Mouse (Mus musculus): Measurements from ENCODE around the gene Ccnc. TPM values are rescaled to one million over a fixed set of nuclear protein-coding genes. Genes with fewer than 3 reads are reported as not detected.

Ccnc gene
- polyA plus RNA-seq, 1 experiment from 2014 or later: 25.7 TPM

- H3K27me3 ChIP-seq (replicated peaks): peaks cover 99% of the 10 kb centered on the region
- WGBS: 3% methylated on average over 51 of the region's 51 CpGs
- peak overlapping the region; percentile 59 for H3K4me3 ChIP-seq
- H3K9ac ChIP-seq: peak overlapping the region; percentile 74
- ATAC-seq (ENCODE audit: extremely low read depth, insufficient number of reproducible peaks, low FRiP score, low TSS enrichment): no peak
- H3K9me3 ChIP-seq: no peaks in the 10 kb centered on the region
- H3K36me3 ChIP-seq: no peaks in the 10 kb centered on the region
- no peak overlapping the region for H3K27ac ChIP-seq (replicated peaks)
- peak overlapping the region; percentile 90 for H3K4me2 ChIP-seq
- H3K4me1 ChIP-seq: peaks cover 14% of the 10 kb centered on the region
These were observed 39.5 kb upstream of the Ccnc start for GRCm38 (mm10) chr4:21687783-21688702.

- Histone ChIP-seq H3K27ac (replicated peaks) (no peak overlapping the region), H3K4me1 (peaks cover 14% of the 10 kb centered on the region), H3K4me2 (peak overlapping the region; percentile 90), H3K27me3 (replicated peaks) (peaks cover 99% of the 10 kb centered on the region), H3K4me3 (peak overlapping the region; percentile 59), H3K36me3 (no peaks in the 10 kb centered on the region), H3K9ac (peak overlapping the region; percentile 74), H3K9me3 (no peaks in the 10 kb centered on the region)
- under 1% methylated on average over 55 of the region's 64 CpGs for WGBS
- no peak for ATAC-seq (ENCODE audit: extremely low read depth, insufficient number of reproducible peaks, low FRiP score, low TSS enrichment)
These were observed 38.7 kb upstream of the Ccnc start for GRCm38 (mm10) chr4:21688703-21689200.

DNA sequence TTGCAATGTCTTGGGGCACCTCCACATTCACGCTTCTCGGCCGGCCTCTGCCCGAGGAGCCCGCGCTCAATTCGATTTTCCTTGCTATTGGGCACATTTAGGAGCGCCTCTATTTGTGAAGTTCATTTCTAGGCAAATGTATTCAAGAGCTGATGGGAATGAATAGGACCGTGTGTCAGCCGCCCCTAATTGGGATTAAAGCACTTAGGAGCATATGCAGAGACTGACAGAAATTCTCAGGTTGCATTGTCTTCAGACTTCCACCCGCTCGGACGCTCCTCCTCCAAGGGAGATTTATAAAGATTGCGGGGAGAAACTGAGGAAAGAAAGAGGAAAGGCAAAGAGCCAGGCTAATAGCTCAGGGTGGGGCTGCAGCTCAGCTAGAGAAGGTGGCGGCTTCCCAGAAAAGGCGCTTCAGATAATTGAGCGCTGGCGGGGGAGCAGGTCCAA lies 38.0 kb upstream of the Ccnc start:
- H3K4me3 ChIP-seq: peak overlapping the region; percentile 59
- 1% methylated on average over 18 of the region's 18 CpGs for WGBS
- H3K4me1 ChIP-seq: peaks cover 14% of the 10 kb centered on the region
- no peak overlapping the region for H3K27ac ChIP-seq (replicated peaks)
- H3K27me3 ChIP-seq (replicated peaks): peaks cover 96% of the 10 kb centered on the region
- no peaks in the 10 kb centered on the region for H3K9me3 ChIP-seq
- H3K9ac ChIP-seq: no peak overlapping the region
- H3K36me3 ChIP-seq: no peaks in the 10 kb centered on the region
- peak overlapping the region; percentile 90 for H3K4me2 ChIP-seq
- no peak for ATAC-seq (ENCODE audit: extremely low read depth, insufficient number of reproducible peaks, low FRiP score, low TSS enrichment)

GRCm38 (mm10) chr4:21690221-21690620 lies 37.3 kb upstream of the Ccnc start:
- no peak overlapping the region for H3K9ac ChIP-seq
- peaks cover 14% of the 10 kb centered on the region for H3K4me1 ChIP-seq
- H3K27me3 ChIP-seq (replicated peaks): peaks cover 96% of the 10 kb centered on the region
- no peak overlapping the region for H3K27ac ChIP-seq (replicated peaks)
- no peak overlapping the region for H3K4me3 ChIP-seq
- ATAC-seq (ENCODE audit: extremely low read depth, insufficient number of reproducible peaks, low FRiP score, low TSS enrichment): no peak
- H3K9me3 ChIP-seq: no peaks in the 10 kb centered on the region
- no peak overlapping the region for H3K4me2 ChIP-seq
- 11% methylated on average over 7 of the region's 7 CpGs for WGBS
- no peaks in the 10 kb centered on the region for H3K36me3 ChIP-seq

DNA sequence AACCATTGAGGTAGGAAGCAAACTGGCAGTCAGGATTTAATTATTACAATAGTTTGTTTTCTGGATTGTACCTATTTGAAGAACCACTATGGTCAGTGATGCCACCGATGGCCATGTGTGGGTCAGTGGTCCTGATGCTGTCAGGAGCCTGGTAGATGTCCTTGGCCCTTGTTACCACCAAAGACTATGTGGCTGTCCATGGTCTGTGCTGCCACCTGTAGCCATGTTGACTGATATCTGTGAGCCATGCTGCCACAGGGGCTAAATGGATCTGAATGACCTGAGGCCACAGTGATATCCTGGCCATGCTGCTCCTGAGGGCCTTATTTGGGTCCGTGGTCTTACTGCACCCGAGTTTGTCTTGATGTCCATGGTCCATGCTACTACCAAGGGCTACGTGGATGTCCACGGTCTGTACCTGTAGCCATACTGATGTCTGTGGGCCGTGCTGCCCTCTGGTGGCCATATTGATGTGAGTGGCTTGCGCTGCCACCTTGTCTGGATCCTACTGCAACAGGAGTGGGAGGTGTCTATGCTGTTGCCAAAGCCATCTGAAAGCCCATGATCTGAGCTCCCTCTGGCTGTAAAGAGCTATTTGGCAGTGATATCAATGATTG lies 31.8 kb upstream of the Ccnc start:
- Histone ChIP-seq H3K27me3 (replicated peaks) (peaks cover 69% of the 10 kb centered on the region), H3K4me2 (no peak overlapping the region), H3K9ac (no peak overlapping the region), H3K9me3 (no peaks in the 10 kb centered on the region), H3K27ac (replicated peaks) (no peak overlapping the region), H3K4me1 (no peaks in the 10 kb centered on the region), H3K4me3 (no peak overlapping the region), H3K36me3 (no peaks in the 10 kb centered on the region)
- 23% methylated on average over 7 of the region's 7 CpGs for WGBS
- no peak for ATAC-seq (ENCODE audit: extremely low read depth, insufficient number of reproducible peaks, low FRiP score, low TSS enrichment)

- Histone ChIP-seq H3K9me3 (no peaks in the 10 kb centered on the region), H3K36me3 (no peaks in the 10 kb centered on the region), H3K27ac (replicated peaks) (no peak overlapping the region), H3K4me2 (no peak overlapping the region), H3K4me3 (no peak overlapping the region), H3K4me1 (no peaks in the 10 kb centered on the region), H3K9ac (no peak overlapping the region), H3K27me3 (replicated peaks) (peaks cover 17% of the 10 kb centered on the region)
- ATAC-seq (ENCODE audit: extremely low read depth, insufficient number of reproducible peaks, low FRiP score, low TSS enrichment): no peak
- 24% methylated on average over 1 of the region's 1 CpGs for WGBS
These were observed 22.5 kb upstream of the Ccnc start for GRCm38 (mm10) chr4:21705046-21705445.

DNA sequence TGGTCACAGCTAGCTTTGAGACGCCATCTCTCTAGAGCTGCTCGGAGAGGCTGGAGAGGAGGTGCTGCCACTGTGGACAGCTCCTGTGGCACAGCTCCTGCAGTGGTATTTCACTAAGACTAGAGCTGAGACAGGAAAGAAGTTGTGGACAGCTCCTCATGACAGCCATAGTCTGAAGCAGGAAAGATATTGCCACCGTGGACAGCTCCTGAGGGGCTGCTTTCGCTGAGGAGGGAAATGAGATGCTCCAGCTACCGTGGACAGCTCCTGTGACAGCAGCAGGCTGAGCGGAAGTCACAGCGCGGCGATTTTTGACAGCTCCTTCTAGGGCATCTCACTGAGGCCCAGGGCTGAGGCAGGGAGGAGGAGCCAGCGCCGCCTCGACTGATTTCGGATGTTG lies 15.4 kb upstream of the Ccnc start:
- H3K4me1 ChIP-seq: no peaks in the 10 kb centered on the region
- peaks cover 15% of the 10 kb centered on the region for H3K27me3 ChIP-seq (replicated peaks)
- ATAC-seq (ENCODE audit: extremely low read depth, insufficient number of reproducible peaks, low FRiP score, low TSS enrichment): peak; percentile 63; the same call in 1 of the 2 replicates
- no peaks in the 10 kb centered on the region for H3K36me3 ChIP-seq
- H3K9ac ChIP-seq: no peak overlapping the region
- H3K4me2 ChIP-seq: peak overlapping the region; percentile 42; the same call in 1 of the 2 replicates
- 0 out of 2 replicates have a peak overlapping the region, but pooled peaks have one; percentile 3 for H3K4me3 ChIP-seq
- 4% methylated on average over 13 of the region's 13 CpGs for WGBS
- H3K27ac ChIP-seq (replicated peaks): no peak overlapping the region
- H3K9me3 ChIP-seq: no peaks in the 10 kb centered on the region

GRCm38 (mm10) chr4:21722752-21723334 lies 4.7 kb upstream of the Ccnc start:
- H3K36me3 ChIP-seq: no peaks in the 10 kb centered on the region
- no peaks in the 10 kb centered on the region for H3K4me1 ChIP-seq
- no peaks in the 10 kb centered on the region for H3K9me3 ChIP-seq
- ATAC-seq (ENCODE audit: extremely low read depth, insufficient number of reproducible peaks, low FRiP score, low TSS enrichment): no peak
- no peak overlapping the region for H3K4me3 ChIP-seq
- H3K27ac ChIP-seq (replicated peaks): no peak overlapping the region
- H3K9ac ChIP-seq: no peak overlapping the region
- peaks cover 21% of the 10 kb centered on the region for H3K27me3 ChIP-seq (replicated peaks)
- no peak overlapping the region for H3K4me2 ChIP-seq
- WGBS: 54% methylated on average over 7 of the region's 7 CpGs

GRCm38 (mm10) chr4:21726912-21727614 lies 438 bp upstream of the Ccnc start:
- WGBS: under 1% methylated on average over 22 of the region's 22 CpGs
- ATAC-seq (ENCODE audit: extremely low read depth, insufficient number of reproducible peaks, low FRiP score, low TSS enrichment): no peak
- peak overlapping the region; percentile 83 for H3K4me2 ChIP-seq

DNA sequence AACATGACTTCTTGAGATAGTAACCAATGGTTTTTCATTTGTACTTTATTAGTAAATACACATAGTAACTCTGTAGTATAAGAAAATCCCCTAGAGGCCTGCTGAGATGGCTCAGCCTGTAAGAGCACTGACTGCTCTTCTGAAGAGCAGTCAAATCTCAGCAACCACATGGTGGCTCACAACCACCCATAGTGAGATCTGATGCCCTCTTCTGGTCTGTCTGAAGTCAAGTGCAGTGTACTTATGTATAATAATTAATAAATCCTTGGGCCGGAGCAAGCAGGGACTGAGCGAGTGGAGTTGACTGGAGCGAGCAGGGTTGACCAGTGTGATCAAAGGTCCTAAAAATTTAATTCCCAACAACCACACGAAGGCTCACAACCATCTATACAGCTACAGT lies 11.7 kb downstream of the Ccnc start:
- no peak overlapping the region for H3K4me2 ChIP-seq
- peaks cover 49% of the 10 kb centered on the region for H3K36me3 ChIP-seq
- no peaks in the 10 kb centered on the region for H3K27me3 ChIP-seq (replicated peaks)
- 90% methylated on average over 4 of the region's 4 CpGs for WGBS
- no peak overlapping the region for H3K27ac ChIP-seq (replicated peaks)
- no peak overlapping the region for H3K4me3 ChIP-seq
- H3K9ac ChIP-seq: no peak overlapping the region
- H3K9me3 ChIP-seq: no peaks in the 10 kb centered on the region
- no peak for ATAC-seq (ENCODE audit: extremely low read depth, insufficient number of reproducible peaks, low FRiP score, low TSS enrichment)
- H3K4me1 ChIP-seq: no peaks in the 10 kb centered on the region

More at GRCm38 (mm10) chr4:21726912-21727614, 438 bp upstream of the Ccnc start:
- H3K36me3 ChIP-seq: 0 out of 2 replicates have a peak, but pooled peaks cover 2% of the 10 kb centered on the region
- H3K9ac ChIP-seq: peak overlapping the region; percentile 90
- H3K27ac ChIP-seq (replicated peaks): peak overlapping the region; percentile 81
- H3K4me3 ChIP-seq: peak overlapping the region; percentile 78
- H3K9me3 ChIP-seq: no peaks in the 10 kb centered on the region
- H3K27me3 ChIP-seq (replicated peaks): peaks cover 5% of the 10 kb centered on the region; the same call in 1 of the 2 replicates
- H3K4me1 ChIP-seq: peaks cover 5% of the 10 kb centered on the region

All from heart, embryonic 13.5 days (tissue).